Mouse (Mus musculus) hematopoietic stem cell, adult 5-6 weeks (primary cell): ENCODE measurements around the gene Cacnb1. TPM values are rescaled to one million over a fixed set of nuclear protein-coding genes. Genes with fewer than 3 reads are reported as not detected.

Source experiments
- ATAC-seq, 2 experiments: fragments of 125-278 bp in 1 of 2; replicated peaks in 1 of 2; 2 replicates each; pipeline ENCODE4 v1.8.0; 2016 to 2017; ENCODE audit warnings: inconsistent platforms in 2 of 2, mild to moderate bottlenecking in 2 of 2, moderate number of reproducible peaks in 2 of 2, low read depth in 1 of 2, moderate TSS enrichment in 1 of 2; ENCODE audit not compliant: low FRiP score in 2 of 2, poor library complexity in 2 of 2, severe bottlenecking in 2 of 2, insufficient read depth in 1 of 2, low TSS enrichment in 1 of 2
- total RNA-seq: library from RNA; stranded (forward); fragments of 172-1452, 232-1000 nt; gene quantifications from 2 replicates; pipeline ENCODE4 v1.2.3, GENCODE M21; 2017

Cacnb1 gene
- total RNA-seq, 1 experiment from 2014 or later: 2.9 TPM

DNA sequence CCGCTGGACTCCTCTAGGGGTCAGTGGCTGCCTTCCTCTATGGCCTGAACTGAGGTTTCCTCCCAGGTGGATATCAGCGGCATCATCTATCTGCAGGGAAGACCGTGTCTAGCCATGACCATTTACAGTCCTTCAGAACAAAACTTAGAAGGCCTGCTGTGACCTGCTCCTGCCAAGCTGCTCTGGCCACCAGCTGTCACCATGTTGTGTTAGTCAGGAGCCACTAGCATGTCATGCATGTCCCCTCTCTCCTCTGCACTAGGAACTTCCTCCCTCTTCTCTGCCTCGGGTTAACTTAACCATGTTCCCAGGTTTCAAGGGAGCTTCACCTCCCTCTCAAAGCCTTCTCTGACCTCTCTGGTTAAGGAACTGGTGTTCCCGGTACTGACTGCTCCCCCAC, 23.1 kb downstream of the Cacnb1 start:
- ATAC-seq: no peak

DNA sequence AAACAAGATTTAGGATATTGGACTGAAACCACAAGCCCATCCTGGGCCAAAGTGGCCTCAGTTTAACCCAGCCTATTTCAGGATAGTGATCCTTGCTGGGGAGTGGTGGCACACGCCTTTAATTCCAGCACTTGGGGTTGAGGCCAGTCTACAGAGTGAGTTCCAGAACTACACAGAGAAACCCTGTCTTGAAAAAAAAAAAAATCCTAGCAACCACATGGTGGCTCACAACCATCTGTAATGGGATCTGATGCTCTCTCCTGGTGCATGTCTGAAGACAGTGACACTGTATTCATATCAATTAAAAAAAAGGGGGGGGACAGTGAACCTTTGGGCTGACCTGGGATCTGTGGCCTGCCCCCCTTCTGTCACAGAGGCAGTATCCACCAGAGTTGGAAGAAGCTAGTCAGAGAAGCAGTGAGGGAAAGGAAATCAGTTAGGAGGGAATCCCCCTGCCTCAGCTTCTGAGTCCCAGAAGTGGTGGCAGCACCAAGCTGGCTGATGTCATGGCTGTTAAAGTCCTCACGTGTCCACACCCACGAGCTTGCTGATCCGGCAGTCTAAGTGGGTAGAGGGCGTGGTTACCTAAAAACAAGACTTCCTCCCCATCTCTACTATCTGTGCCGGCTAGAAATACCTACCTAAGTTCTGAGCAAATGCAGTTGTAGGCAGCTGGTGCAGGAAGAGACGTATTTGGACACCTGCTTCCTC, 23.8 kb downstream of the Cacnb1 start:
- ATAC-seq: 0 out of 4 replicates have a peak, but pooled peaks of 1 of the 2 experiments have one; percentile 10

DNA sequence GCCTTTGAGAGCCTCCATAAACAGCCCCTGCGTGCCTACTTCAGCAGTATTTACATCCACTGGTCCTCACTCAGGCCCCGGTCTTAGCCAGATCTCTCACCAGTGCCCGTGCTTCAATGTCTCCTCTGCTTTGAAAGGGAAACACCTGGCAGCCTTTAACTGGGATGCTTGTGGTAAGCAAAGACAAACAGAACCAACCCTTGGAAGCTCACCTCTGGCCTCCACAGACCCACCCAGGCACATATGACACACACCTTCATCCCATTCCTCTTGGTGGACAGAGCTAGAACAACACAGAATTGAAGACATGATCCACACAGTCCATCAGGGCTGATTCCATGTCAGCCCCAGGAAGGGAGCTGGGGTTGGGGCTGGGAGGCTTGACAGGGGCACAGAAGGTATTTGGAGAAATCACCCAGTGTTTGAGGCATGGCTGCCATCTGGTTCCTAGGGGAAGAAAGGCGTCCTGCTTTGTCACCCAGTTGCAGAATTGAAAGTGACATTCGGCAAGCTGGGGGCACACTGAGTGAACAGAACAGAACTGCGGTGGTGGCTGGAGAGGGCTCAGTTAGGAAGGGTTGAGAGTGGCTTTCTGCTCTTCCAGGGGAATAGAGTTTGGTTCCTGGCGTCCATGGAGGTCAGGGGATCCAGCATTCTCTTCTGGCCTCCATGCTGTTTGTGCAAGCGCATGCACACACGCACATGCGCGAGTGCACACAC, 24.6 kb downstream of the Cacnb1 start:
- no peak for ATAC-seq

DNA sequence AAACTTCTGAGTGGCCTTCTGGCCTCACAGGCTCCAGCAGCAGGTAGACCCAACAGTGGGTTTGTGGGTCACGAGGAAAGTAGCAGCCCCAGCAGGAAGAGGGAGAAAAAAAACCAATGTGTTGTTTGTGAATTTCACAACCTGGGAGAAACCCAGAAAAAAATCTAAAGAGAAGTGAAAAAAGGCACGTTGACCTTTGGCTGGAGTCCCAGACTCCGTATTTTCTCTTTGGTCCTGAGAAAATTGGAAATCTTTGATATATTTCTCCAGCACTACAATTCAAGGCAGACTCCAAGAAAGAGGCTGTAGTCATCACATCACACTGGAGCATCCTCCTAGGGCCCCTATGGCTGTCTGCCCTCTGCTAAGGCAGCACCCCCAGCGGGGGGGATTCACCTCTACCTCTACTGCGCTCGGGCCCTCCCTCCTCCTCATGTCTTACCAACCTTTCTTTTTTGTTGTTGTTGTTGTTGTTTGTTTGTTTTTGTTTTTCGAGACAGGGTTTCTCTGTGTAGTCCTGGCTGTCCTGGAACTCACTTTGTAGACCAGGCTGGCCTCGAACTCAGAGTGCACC, 25.4 kb downstream of the Cacnb1 start:
- ATAC-seq: no peak

DNA sequence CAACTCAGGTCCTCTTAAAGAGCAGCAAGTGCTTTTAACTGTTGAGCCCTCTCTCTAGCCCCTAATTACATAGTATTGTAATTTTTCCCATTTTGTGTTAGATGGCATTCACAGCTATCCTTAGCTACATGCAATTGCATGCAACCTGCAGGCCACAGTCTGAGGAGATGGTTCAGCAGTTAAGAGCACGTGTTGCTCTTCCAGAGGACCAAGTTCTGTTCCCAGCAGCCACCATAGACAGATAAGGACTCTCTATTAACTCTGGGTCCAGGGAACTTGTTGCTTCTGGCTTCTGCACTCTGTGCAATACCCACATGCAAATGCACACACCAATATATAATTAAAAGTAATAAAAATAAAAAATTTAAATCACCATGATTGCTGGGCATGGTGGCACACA, 26.1 kb downstream of the Cacnb1 start:
- no peak for ATAC-seq

DNA sequence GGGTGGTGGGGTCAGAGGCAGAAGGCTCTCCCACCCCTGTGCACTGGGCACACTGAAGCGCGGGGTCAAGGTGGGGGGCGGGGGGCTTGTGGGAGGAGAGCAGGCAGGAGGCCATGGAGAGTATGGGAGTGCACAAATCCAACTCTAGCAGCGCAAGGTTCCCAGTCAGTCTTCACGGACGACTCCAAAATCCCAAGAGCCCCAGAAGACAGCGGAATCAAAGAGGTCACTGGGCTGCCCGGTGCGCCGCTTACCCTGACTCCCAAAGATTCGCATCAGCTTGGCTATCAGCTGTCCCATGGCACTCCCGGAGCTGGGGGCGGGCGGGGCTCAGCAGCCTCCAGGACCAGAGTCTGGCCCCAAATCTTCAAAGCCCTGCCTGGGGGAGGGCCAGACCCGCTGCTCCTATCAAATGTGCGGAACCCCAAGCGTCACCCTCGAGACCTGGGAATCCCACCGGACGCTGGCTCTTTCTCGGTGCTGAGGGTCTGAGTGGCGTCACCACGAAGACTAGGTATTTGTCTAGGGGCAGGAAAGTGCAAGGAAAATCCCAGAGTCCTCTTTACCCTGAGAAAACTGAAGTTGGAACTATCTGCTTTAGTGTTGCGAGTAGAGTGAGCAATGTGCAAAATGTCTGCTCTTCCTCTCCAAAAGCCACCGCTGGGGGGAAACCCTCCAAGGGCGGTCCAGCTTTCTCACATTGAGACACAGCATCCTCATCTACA, 27.1 kb downstream of the Cacnb1 start, which contains the start of gene Arl5c:
Gene Arl5c (minus strand): TSS at position 618 of the 725 bp plus-strand sequence.
- ATAC-seq: peak; percentile 34 to 51; a peak in 3 of 4 replicates

DNA sequence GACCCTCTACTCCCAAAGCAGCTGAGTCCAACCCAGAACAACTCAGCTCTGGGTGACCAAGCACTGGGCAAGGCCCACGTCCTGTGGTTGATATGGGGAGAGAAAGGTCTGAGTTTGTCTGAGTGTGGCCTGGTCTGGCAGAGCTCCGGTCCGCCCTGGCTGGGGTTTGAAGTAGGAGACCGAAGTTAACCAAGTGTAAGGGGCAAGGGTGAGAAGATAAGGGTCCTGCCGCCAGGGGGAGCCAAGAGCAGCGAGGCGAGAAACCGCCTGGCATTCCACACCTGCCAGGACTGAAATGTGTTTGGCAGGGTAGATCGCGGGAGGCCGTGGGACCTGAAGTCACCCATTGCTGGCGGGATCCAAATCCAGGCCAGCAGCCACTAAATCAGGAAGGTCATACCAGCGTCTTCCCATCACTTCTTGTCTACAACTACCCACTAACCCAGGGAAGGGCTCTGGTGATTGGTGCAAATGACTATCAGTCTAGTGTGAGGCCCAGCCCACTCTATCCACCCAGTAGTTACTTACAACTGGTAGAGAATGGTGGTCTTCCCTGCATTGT, 28.2 kb downstream of the Cacnb1 start:
- peak; percentile 77 to 78 for ATAC-seq

DNA sequence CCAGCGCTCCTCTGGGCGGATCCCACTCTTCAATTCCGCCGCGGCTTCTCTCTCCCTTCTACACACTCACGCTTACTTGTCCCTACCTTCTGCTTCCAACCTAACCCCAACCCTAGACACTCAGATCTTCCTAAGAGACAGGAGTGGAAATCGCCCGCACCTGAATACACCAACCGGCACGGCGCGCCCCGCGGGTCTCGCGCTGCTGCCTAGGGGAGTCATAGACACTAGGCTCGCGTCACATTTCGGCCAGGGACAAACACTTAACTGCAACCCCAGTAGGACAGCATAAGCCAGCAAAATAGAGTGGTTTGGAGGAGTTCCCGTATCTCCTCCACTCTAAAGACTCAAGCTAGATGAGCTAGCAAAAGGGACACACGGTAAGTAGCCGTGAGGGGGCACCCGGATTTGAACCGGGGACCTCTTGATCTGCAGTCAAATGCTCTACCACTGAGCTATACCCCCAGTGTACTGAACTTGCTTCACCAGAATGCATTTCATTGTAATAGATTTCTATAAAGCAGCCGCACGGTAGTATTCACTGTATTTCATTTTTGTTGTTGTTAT, 34.2 kb downstream of the Cacnb1 start:
- ATAC-seq: peak; percentile 40 to 45

DNA sequence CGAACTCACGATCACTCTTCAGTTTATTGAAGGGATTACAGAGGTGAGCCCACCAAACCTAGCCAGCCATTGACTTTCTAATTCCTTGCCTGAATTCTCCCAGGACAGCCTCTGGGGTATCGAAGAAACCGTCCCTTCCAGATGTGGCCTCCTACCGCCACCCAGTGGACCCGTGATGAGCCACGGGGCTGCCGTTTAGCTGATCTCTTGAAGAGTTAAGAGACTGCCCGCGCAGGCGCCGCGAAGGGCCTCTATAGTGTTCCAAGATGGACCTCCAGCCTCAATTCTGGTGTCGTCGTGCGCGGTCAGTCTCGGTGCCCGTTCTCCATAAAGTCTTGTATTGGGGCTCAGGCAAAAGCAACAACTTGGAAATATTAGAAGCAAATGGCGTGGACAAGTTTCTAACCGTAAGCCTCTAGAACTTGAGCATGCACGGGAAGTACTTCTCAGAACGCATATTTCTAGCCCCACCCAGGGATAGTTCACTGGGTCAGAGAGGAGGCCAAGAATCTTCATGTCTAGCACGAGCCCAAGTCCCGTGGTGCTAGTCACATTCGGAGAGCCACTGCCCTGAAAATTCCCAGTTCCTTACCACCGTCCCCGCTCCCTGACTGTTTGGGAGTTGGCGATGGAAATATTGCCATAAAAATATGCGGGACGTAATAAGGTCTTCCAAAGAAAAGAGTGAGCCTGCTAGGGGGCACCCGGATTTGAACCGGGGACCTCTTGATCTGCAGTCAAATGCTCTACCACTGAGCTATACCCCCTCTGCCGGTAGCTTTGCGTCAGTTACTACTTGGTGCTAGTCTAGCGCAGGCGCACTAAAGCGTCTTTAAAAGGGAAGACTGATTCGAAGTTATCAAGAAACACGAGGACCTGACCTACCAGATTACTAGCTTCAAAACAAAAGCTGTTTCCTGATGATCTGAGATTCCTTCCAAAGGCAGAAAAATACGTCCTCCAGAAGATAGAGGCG, 35.0 kb downstream of the Cacnb1 start:
- peak; percentile 75 to 76 for ATAC-seq

DNA sequence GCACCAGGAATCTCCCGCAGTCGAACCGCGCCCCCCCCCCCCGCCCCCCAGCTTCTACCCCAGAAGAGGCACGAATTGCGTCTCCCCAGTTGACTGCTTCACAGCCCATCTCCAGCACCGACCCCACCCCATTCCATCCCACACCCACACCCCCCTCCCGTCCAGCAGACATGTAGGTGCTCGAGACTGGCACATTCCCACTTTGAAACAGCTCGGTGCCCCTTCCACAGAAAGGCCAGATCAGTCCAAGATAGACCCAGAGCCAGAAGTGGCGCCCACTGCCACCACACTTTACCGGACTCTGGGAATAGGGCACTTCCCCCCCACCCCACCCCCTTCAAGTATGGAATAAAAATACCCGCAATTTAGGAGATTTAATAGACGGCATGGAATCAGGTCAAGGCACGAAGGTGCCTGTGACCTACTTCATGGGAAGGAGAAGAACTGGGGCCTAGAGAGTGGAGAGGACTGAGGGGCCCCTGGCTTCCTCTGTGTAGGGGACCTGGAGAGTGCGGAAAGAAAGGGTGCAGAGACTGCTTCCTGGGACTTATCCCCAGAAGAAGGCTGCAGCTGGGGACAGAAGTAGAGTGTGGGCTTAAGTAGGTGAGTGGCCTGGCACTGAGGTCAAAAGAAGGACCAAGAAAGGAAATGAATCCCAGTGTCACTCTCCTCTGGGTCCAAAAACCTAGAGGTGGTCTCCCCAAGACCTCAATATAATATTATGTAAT, 35.9 kb downstream of the Cacnb1 start:
- ATAC-seq: no peak

DNA sequence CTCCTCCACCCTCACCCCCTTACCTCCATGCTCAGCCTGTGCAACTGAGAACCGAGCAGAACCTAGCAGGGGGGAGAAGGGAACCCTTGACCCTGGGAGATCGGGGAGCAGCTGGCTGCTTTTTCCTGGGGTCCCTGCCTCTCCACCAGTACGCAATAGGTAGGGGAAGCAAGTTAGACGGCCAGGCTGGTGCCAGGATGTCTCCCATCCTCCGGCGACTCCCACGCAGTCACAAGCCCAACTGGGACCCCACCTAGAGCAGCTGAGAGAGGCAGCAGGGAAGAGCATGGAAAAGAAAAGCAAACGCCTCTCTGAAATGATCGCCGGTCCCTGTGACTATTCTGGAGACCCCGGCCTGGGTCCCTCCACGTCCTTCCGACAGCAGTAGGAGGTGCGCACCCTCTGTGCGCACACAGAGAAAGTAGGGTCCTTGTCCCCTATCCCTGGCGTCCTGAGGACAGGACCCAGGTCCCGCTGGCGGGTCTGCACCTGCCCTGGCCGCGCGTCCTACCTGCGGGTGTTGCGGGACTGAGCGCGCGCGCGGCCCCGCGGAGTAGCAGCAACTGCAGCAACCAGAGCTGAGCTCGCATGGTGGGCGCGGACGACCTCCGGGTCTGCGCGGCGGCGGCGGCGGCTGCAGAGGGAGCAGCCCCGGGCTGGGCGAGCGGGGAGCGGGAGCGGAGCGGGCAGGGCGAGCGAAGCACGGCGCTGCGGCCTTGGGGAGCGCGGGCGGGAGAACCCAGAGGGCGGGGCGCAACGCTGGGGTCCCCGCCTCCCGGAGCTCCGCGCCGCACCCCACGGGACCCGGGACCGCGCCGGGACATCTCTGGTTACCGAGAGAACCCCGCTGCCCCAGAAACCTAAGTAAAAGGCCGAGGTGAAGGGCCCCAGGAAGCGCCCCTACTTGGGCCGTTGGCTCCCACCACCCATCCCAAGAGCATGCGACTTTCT, 36.8 kb downstream of the Cacnb1 start, which contains the start of gene Plxdc1:
Gene Plxdc1 (minus strand): TSS at position 718 of the 951 bp plus-strand sequence.
- ATAC-seq: no peak

DNA sequence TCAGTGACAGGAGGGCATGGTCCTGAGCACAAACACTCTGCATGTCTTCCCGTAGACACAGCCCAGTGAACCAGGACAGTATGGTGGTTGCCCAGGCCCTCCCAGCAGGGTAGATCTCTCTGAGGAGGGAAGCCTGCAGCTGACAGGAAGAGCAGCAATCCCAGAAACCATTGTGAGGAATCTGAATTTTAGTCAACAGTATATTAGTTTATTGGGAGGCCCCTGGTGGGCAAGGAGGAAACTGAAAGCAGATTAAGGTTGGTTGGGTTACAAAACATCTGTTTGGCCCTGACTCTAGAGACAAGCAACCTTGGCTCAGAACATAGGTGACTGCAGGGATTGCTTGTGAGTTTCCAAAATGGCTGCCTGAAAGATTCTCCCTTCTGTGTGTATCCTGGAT, 38.9 kb downstream of the Cacnb1 start:
- ATAC-seq: no peak

DNA sequence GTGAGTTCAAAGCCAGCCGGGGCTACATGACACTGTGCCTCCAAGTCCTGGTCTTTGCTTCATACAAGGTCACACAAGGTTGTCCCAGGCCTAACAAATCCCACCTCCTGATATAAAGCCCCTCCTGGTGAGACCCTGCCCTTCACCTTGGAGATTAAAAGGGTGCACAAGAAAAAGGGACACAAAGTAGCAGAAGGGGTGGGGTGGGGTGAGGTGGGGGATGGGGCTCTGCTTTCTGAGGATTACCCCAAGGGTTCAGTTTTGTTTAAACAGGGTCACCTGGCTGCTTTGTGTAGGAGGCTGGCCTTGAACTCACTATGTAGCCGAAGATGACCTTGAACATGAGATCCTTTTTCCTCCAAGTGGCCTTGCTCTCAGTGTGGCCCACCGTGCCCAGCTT, 39.3 kb downstream of the Cacnb1 start:
- no peak for ATAC-seq

DNA sequence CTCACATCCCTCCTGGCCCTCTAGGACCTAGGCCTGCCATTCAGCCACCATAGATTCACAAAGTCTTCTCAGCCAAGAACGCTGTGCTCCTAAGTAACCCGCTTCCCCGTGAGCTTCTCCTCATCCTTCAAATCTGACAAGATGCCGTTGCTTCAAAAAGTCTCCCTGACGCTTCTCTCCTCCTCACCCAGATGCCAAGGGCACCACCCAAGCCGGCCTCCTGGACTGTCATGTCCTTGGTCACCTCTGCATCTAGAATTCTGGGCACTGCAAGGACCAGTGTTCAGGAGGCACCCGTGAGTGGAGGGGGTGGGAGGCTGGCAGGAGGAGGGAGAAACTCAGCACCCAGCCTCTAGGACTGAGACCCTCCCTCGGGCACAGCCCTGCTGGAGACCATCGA, 40.1 kb downstream of the Cacnb1 start:
- no peak for ATAC-seq

DNA sequence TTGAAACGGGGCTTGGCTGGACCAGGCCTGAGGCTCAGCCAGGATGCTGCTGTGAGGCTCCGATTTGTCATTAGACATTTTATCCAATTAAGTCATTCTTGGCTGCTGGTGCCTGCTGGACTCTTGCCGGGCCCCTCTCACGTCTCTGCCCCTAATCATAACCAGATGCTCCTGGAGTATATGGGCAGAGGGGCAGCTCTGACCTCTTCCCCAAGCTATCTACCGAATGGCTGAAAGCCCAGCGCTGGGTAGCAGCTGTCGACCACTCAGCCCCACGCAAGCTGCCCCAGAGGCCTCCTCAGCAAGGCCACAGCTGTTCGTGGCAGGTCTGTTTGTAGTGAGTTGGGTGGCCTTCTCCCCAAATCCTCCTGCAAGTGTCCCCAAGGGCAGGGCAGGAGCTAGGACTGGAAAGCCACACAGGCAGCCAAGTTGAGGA, 42.3 kb downstream of the Cacnb1 start:
- no peak for ATAC-seq
